Mouse (Mus musculus): ENCODE measurements around the gene Atp6v1e1. TPM values are rescaled to one million over a fixed set of nuclear protein-coding genes. Genes with fewer than 3 reads are reported as not detected.
"Not testable (repeated sequence)": the region's sequence is repeated elsewhere in the genome, so short reads cannot be mapped to it uniquely, and the experiment has no call there.

The Atp6v1e1 gene
- total RNA-seq, 2 experiments from 2014 or later: 267 to 273 TPM

DNA sequence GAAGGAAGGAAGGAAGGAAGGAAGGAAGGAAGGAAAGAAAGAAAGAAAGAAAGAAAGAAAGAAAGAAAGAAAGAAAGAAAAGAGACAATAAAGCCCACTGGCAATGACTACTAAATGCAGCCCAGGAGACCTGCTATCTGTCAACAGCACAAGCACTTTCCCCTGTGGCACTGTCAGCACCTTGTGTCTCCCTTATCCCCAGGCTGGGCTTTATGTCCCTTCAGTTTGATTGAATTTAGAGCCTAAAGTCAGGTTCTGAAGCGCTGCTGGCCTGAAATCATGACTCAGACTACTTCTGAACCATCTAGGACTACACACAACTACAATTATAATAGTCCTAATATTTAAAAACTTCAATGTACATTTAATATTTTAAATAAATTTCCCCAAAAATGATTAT is 1.7 kb downstream of the Atp6v1e1 start:
- no peak for DNase-seq
- intact Hi-C loops (cut with DNase I): no loop called here

DNA sequence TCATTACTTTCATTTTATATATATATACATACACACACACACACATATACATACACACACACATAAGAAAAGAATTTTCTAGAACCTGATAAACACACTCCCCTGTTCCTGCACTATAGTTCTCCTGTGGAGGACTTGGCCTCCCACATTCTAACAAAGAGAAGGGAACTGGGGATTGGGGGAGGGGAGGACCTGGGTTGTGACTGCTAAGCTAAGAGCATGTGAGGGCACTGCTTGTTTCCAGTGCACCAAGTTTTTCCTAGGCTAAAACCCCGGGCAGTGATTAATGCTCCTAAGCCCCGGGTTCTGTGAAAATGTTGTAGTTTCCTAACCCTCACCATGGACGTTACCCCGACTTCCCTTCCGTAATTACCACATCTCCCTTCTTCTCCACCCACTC is 2.4 kb downstream of the Atp6v1e1 start:
- DNase-seq: no peak
- intact Hi-C loops (cut with DNase I): no loop called here

DNA sequence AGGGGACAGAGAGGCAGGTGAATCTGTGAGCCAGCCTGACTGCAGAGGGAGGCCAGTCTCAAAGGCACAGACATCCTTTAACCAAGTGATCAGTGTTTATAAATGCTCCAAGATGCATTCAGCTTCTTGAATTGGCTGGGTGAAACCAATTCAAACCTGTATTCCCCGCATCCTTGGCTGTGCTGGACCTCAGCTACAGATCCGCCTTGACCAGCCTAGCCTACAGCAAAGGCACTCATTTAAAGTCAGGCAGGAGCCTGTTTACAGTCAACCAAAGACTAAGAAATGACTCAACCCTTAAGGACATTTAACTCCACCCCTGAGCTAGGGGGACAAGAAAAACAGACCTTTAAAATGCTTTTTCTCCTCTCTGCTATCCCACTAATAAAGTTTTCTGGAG is 3.3 kb downstream of the Atp6v1e1 start:
- DNase-seq: no peak
- intact Hi-C loops (cut with DNase I): no loop called here

DNA sequence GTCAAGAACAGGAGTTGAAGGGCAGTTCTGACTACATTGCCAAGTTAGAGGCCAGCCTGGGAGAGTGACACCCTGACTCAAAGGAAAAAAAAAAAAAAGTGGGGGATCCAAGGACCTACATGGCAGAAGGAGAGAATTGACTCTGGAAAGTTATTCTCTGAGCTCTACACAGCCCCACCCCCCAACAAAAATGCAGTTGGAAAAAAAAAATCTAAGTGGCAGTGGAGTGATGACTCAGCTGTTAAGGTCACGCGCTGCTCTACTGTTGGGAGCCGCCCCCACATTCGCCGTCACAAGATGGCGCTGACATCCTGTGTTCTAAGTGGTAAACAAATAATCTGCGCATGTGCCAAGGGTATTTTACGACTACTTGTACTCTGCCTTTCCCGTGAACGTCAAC is 10.6 kb downstream of the Atp6v1e1 start:
- DNase-seq; intact Hi-C loops (cut with DNase I): not testable (repeated sequence)

DNA sequence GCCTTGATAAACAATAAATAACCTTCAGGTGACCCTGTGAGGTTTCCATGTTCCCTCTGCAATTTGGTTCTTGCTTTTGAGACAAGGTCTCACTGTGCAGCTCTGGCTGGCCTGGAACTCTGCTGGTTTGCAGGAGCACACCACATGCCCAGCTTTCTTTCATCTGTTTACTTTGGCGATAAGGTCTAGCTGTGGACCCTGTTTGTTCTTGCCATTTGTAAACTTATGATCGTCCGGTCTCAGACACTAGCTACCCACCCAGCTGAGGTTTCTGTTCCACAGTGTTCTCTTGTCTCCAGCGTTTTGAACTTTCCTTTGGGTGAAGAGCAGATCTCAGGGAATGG is 14.9 kb downstream of the Atp6v1e1 start:
- DNase-seq: no peak
- intact Hi-C loops (cut with DNase I): no loop called here

DNA sequence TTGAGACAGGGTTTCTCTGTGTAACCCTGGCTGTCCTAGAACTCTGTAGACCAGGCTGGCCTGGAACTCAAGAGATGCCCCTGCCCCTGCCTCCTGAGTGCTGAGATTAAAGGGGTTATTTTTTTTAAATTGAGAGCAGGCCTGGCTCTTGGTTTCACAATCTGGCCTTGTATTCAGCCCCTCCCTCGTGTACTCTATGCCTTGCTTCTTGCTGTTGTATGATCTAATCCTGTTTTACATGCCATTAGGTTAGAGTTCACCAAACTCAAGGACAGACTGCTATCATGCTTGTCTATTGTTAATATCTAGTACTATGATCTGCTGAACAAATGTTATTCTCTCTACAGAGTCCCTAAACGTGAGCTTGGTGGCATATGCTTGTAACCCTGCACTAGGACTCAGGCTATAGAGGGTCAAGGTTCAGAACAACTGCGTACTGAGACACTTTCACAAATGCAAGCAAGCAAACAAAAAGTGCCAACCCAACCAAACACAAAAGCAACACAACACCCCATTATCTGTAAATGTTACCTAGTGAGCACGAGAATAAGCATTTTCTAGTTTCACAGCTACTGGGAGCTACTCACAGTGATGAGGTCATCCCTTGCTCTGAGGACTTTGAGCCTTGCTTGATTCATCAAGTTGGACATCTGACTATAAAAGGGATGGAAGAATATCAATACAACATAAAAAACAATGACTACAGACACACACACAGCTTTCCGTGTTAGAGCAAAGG is 15.4 kb downstream of the Atp6v1e1 start:
- intact Hi-C loops (cut with DNase I): no loop called here
- DNase-seq: no peak

DNA sequence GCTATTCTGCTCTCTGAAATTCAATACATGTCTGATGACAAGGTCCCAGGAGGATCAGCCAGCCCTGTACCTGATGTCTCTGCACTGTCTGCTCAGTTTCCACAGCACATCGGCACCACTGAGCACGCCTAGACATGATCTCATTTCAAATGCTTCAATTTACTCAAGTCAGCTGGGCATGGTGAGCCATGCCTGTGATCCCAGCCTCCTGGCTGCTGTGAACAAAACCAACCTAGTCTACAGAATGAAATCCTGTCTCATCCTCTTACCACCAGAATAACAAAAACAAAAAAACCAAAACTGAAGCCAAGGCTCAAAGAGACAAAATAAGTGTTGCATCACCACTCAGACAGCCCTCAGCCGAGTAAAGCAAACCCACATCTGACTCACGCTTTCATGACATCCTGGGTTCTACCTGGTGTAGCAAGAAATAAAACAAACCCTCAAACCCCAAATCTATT is 23.0 kb downstream of the Atp6v1e1 start:
- DNase-seq: no peak
- intact Hi-C loops (cut with DNase I): no loop called here

DNA sequence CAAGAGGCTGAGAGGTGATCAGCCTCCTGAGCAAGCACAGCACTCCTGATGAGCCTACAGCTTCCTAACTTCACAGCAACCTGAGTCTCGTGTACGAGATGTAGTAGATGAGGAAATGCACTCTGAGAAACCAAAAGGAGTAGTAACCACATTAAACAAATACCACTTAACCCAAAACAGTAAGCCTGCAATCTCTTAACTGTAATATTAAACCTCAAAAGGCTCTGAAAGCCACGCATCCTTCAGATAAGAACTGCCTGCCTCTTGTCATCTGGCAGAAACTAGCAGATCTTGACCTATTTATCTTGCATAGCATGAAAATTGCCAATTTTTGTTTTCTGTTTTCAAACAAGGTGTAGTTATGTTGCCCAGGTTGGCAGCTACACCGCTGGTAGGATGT is 23.7 kb downstream of the Atp6v1e1 start:
- no peak for DNase-seq
- intact Hi-C loops (cut with DNase I): no loop called here

DNA sequence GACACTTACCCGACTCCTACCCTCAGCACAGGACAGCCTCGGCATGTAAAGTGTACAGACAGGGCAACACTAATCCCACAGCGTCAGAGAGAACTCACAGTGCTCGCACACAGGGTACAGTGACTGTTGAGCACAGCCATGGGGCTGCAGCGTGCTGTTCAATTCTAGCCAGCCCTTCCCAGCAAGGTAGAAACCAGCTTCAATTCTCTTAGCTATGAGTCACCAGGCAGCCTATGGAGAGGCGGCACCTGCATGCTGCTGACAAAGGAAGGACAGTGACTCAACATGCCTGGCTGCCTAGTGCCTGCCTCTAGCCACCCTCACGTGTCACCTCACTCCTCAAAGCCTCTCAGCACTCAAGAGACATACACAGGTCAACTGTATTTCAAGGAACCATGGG is 24.6 kb downstream of the Atp6v1e1 start:
- DNase-seq: no peak
- intact Hi-C loops (cut with DNase I): no loop called here

DNA sequence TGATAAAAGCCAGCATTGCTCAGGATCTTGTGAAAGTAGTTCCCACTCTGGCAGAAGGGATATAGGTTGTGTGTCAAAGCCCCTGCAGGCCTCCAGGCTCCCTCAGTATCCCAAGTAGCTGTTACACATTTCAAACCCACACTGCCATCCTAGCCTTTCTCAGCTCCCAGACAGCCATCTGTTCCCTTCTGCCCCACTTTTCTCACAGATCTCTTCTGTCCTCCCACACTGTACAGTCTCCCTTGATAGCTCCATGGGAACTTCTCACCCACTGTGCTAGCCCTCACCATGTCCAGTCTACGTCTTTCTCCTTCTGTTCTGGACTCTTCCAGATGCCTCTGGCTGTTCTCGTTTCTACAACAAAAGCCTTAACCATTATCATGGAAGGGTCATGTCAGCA is 26.5 kb downstream of the Atp6v1e1 start:
- intact Hi-C loops (cut with DNase I): no loop called here
- no peak for DNase-seq

DNA sequence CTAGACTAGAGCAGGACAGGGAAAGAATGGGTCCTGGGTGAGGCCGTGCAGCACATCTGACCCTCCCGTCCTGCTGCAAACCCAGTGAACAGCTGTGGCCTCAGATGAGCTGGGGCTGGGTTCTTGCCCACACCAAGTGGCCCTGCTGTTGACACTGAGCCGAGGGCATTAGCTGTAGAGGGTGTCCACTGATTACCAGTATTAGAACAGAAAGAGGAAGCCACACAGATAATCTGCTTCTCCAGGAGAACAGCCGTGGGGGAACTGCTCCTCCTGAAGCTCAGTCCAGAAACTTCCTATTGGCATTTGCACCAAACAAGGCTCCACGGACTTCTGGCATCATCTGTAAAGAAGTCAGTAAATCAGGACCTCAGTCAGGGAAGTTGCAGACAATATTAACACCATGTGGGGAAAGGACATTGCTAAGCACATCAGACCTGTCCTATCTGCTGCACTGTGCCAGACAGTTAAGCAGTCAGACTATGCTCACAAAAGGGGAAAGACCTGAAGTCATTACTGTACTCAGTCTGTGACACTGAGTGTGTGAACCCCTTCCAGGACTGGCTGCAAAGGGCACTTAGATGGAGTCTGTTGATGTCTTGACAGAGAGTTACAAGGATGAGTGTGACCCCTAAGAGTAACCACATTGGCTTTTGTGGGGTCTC is 27.0 kb downstream of the Atp6v1e1 start:
- no peak for DNase-seq
- intact Hi-C loops (cut with DNase I): no loop called here

DNA sequence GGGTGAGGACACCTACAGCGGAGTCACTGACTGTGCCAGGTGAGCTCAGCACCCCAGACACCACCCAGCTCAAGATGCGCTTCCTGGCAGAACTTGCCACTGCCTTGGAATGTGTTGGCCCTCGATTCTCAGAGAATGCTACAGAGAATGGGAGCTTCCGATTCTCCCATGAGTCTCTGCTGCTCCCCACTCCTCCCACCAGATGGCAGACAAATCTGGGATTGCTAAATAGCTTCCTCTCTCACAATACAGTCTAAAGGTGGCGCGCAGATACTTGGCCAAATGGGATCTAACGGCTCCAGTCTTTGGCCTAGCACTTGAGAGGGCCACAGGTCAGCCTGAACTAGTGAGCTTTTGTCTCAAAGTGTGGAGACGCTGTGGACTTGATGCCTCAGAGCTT is 29.6 kb downstream of the Atp6v1e1 start:
- no peak for DNase-seq
- intact Hi-C loops (cut with DNase I): no loop called here

DNA sequence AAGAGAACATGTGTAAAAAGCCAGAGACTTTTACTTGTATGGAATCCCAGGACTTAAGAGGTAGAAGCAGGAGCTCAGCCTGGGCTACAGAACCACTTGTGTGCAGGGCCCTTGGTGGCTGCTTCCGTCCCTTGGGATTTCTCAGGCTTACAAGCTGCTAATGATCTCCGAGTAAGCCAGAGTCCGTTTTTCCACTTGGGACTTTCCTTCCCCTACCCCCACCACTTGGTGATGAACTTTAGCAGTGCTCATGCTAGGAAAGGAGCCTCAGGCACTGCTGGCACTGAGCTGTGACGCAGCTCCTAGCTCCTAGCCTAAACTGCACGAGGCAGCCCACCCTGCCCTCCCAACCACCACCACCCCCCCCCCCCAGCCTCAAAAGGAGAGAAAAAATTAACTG is 31.9 kb downstream of the Atp6v1e1 start:
- intact Hi-C loops (cut with DNase I): no loop called here
- no peak for DNase-seq

DNA sequence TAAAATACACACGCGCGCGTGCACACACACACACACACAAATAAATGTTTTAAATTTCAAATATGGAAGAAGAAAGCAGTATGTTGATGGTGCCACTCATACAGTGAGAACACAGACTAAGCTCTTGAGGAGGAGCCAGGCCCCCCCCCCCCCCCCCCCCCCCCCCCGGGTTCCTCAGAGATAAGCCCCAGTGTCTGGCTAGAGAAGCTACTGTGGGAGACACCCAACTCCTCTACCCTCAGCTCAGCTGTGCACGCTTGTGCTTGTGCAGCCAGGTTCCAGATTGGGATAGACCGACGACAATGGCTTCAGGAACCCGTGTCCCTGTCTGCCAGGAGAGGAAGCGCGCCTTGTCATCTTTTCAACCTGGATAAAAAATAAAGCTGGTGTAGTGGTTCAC is 32.4 kb downstream of the Atp6v1e1 start:
- no peak for DNase-seq
- intact Hi-C loops (cut with DNase I): no loop called here

DNA sequence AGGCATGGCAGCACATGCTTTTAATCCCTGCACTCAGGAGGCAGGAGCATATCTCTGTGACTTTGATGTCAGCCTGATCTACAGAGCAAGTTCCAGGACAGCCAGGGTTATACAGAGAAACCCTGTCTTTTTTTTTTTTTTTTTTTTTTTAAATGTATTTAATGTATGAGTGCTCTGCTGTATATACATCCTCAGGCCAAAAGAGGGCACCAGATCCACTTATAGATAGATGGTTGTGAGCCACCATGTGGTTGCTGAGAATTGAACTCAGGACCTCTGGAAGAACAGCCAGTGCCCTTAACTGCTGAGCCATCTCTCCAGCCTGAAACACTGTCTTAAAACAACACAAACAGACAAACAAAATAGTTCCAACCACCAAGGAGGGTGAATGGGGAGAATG is 33.7 kb downstream of the Atp6v1e1 start:
- intact Hi-C loops (cut with DNase I): no loop called here
- DNase-seq: no peak

DNA sequence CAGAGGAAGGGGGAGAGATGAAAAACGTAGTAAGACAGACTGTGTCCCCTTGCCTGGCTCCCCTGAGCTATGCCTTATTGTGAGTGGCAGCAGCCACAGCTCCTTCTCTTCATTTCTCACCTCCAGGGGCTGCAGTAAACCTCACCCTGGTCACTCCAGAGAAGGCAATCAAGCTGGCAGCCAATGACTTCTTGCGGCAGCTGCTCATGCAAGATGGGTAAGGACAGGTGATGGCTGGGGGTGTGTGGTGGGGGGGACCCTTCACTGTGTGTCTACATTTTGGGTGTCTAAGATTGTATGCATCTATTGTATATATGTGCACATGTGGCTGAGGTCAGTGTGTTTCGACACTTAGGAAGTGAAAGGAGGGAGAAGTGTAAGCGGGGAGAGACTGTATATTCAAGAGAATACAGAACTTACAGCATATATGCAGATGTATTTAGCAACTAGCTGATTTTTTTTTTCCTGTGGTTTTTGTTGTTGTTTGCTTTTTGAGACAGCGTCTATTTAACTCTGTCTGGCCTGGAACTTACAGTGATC is 34.5 kb downstream of the Atp6v1e1 start:
- DNase-seq: no peak
- intact Hi-C loops (cut with DNase I): no loop called here

DNA sequence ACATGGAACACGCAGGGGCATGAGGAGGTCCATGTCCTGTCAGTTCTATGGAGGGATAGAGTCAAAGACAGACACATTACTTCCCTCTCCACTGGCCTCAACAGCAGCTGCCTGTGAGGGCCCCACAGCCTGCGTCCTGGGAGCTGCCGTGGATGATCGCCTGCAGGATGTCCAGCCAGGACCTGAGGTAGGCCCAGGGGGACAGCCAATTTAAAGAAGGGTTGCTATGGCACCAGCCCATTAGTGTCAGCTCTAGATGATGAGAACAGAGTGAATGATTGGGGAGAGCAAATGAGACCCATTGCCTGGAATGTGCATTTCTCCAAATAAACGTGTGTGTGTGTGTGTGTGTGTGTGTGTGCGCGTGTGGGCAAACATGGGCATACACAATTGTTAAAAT is 38.2 kb downstream of the Atp6v1e1 start:
- intact Hi-C loops (cut with DNase I): no loop called here
- no peak for DNase-seq

DNA sequence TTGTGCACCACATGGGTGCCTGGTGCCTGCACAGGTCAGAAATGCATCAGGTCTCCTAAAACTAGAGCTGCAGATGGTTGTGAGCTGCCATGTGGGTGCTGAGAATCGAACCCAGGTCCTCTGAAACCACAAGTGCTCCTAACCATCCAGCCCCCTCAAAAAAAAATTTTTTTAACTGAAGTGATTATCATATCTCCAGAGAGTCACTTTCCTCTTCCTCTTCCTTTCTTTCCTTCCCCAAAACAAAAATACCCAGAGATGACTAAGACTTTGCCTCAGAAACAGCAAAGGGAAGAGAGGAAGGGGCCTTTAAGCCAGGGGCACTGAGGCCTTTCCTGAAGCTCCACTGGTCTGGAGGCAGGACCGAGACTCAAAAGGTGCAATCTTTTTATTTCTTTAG is 39.6 kb downstream of the Atp6v1e1 start:
- no peak for DNase-seq
- intact Hi-C loops (cut with DNase I): no loop called here

DNA sequence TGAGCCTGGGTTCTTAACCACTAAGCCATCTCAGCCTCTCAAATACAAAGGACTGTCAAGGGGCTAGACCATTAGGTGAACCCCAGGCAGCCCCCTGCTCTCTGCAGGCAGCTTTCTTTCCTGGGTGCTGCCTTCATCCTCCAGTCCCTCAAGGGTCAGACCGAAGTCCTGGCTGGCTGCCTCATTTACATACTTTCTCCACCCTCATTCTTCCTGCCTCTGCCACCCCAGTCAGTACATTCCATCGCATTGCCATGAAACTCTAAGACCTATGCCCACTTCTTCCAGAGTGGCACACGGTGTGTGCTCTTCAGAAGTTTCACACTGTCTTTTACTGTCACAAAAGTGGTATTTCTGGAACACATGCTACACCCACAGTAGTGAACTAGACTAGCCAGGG is 44.4 kb downstream of the Atp6v1e1 start:
- intact Hi-C loops (cut with DNase I): no loop called here
- DNase-seq: no peak

DNA sequence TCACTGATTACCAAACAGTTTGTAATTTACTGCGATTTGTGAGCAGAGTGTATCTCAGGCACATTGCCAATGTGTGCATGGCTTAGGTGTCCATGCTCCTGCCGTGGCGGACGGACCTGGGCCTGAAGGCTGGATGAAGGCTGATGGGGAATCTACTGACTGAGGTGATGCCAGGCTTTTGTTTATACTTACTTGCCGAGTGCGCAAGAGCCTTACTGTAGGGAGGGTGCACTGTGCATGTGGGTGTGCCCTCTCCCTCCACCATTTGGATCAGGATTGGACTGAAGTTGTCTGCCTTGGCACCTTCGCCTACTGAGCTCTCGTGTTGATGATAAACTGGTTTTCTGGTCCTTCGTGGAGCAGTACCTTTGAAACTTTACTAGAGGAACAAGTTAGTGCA is 45.1 kb downstream of the Atp6v1e1 start:
- no peak for DNase-seq
- intact Hi-C loops (cut with DNase I): no loop called here

DNA sequence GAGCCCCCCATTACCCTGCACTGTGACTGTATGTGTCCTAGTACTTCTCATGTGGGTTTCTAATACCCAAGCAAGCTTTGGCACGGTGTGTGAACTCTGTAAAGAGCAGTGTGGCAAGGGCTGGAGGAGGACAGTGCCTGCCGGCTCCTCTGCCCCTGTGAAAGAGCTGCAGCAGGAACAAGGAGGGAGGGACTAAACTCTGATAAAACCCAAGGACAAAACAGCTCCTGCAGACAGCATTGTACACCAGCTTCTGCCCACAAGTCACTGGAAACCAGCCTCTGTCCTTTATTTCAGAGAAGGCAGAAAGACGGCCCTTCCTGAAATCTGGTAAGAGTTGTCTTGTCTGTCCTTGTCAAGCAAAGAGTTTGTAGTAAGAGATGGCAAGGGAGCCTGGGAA is 46.3 kb downstream of the Atp6v1e1 start:
- intact Hi-C loops (cut with DNase I): no loop called here
- DNase-seq: no peak

DNA sequence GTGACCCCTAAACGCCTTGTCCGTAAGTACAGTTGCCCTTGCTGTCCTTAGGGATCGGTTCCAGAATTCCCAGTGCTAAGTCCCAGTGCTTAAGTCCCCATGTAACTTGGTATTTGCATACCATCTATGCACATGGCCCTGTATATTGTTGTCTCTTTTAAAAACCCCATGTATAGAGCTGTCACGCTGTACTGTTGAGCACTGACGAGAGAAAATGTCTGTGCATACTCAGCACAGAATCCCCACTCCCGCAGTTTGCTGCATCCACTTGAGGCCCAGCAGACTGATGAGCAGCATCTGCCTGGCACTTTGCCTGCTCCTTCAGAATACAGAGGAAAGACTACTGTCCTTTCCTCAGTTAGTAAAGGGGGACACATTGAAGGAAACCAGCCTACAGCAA is 48.8 kb downstream of the Atp6v1e1 start:
- peak; percentile 21 for DNase-seq
- intact Hi-C loops (cut with DNase I): no loop called here
